Mouse (Mus musculus) E14TG2a.4 (cell line): Measurements from ENCODE around the gene Agpat2.

Experiments
- CTCF ChIP-seq: conservative IDR thresholded peaks from 2 replicates; pipeline ENCODE4 v1.5.1; 2014; ENCODE audit warnings: low read length
- NANOG ChIP-seq: IDR thresholded peaks from 2 replicates; pipeline ENCODE4 v1.6.1; 2014; ENCODE audit warnings: borderline replicate concordance, low read length, mixed read lengths
- POU5F1 ChIP-seq: IDR thresholded peaks from 2 replicates; pipeline ENCODE4 v1.6.1; 2014; ENCODE audit warnings: low read length, borderline replicate concordance

DNA sequence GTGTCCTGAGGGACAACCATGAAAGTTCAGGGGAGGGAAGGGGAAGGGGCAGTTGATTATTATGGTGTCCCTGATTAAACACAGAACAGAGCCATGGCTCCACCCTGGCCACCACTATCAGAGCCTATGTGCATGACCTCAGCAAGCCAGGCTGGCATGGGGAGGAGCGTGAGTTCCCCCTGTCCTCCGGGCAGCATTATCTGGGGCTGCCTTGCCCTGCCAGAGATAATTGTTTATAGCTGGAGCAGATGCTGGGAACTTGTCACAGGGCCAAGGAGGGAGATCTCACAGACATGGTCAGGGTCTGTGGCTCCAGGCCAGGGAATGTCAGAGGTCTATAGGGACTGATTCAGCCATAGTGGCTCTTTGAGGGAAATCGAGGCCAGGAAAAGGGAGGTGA is 53.4 kb downstream of the Agpat2 start:
- TF ChIP-seq CTCF: no peak
- no peak for TF ChIP-seq POU5F1
- no peak for TF ChIP-seq NANOG
